Mouse (Mus musculus) lung, postnatal 36 days (tissue): ENCODE measurements at regions not wholly inside any gene's neighbourhood (a gene's known extent, or its start where the extent isn't known, plus 50 kb on each side); places are given as distances from the start of the nearest gene placed in this dataset.

Source experiments
- DNase-seq: peaks from one replicate; pipeline ENCODE4 v3.0.0; 2022; ENCODE audit warnings: mixed read lengths

- no peak for DNase-seq
Measured at GRCm38 (mm10) chr13:11268673-11269340, 837.9 kb downstream of the Ryr2 start.

GRCm38 (mm10) chr13:11247541-11247940 is 859.2 kb downstream of the Ryr2 start:
- DNase-seq: no peak

GRCm38 (mm10) chr13:11216671-11217330 is 856.2 kb upstream of the Chrm3 start:
- no peak for DNase-seq

- peak; percentile 24 for DNase-seq
Measured at GRCm38 (mm10) chr13:11210109-11210508, 849.5 kb upstream of the Chrm3 start.

- no peak for DNase-seq
Measured at GRCm38 (mm10) chr13:11205216-11205786, 844.7 kb upstream of the Chrm3 start.

GRCm38 (mm10) chr13:11201978-11202377 is 841.3 kb upstream of the Chrm3 start:
- no peak for DNase-seq

GRCm38 (mm10) chr13:11192471-11192870 is 831.8 kb upstream of the Chrm3 start:
- no peak for DNase-seq

GRCm38 (mm10) chr13:11181191-11181590 is 820.5 kb upstream of the Chrm3 start:
- no peak for DNase-seq

GRCm38 (mm10) chr13:11180356-11180755 is 819.7 kb upstream of the Chrm3 start:
- no peak for DNase-seq

GRCm38 (mm10) chr13:11178586-11178985 is 817.9 kb upstream of the Chrm3 start:
- no peak for DNase-seq

GRCm38 (mm10) chr13:11177642-11178420 is 817.2 kb upstream of the Chrm3 start:
- no peak for DNase-seq

GRCm38 (mm10) chr13:11167115-11167514 is 806.5 kb upstream of the Chrm3 start:
- no peak for DNase-seq

GRCm38 (mm10) chr13:11164130-11164529 is 803.5 kb upstream of the Chrm3 start:
- no peak for DNase-seq

- no peak for DNase-seq
Measured at GRCm38 (mm10) chr13:11147268-11147667, 786.6 kb upstream of the Chrm3 start.

- no peak for DNase-seq
Measured at GRCm38 (mm10) chr13:11107693-11108092, 747.0 kb upstream of the Chrm3 start.

- DNase-seq: no peak
Measured at GRCm38 (mm10) chr13:11106426-11106825, 745.8 kb upstream of the Chrm3 start.

GRCm38 (mm10) chr13:11105571-11105970 is 744.9 kb upstream of the Chrm3 start:
- peak; percentile 57 for DNase-seq

GRCm38 (mm10) chr13:11099586-11099950 is 738.9 kb upstream of the Chrm3 start:
- DNase-seq: no peak

GRCm38 (mm10) chr13:11098899-11099585 is 738.4 kb upstream of the Chrm3 start:
- DNase-seq: peak; percentile 9

GRCm38 (mm10) chr13:11092911-11093310 is 732.3 kb upstream of the Chrm3 start:
- peak; percentile 4 for DNase-seq
